Mouse (Mus musculus) 416B (cell line): ENCODE results near the gene Anapc15.
"Not testable (repeated sequence)": the region's sequence is repeated elsewhere in the genome, so short reads cannot be mapped to it uniquely, and the experiment has no call there.

Source experiments
- DNase-seq: peaks from one replicate; pipeline ENCODE4 v3.0.0; 2011; ENCODE audit warnings: low read depth

The Anapc15 gene

GRCm38 (mm10) chr7:101896104-101897066, 32.9 kb downstream of the Anapc15 start:
- DNase-seq = peak; percentile 100

- no peak for DNase-seq
Observed at GRCm38 (mm10) chr7:101900331-101901097, 37.0 kb downstream of the Anapc15 start.

- no peak for DNase-seq
Observed at GRCm38 (mm10) chr7:101901969-101902368, 38.5 kb downstream of the Anapc15 start.

- peak; percentile 30 for DNase-seq
Observed at GRCm38 (mm10) chr7:101902846-101903245, 39.3 kb downstream of the Anapc15 start.

- DNase-seq = peak; percentile 99
Observed at GRCm38 (mm10) chr7:101905561-101906286, 42.2 kb downstream of the Anapc15 start, which contains the start of gene Lamtor1. TSS of gene Lamtor1 (plus strand) at chr7:101905904.

GRCm38 (mm10) chr7:101906287-101906681, 42.8 kb downstream of the Anapc15 start, which contains the start of gene Tomt:
TSS of gene Tomt (minus strand) at chr7:101906359.
- no peak for DNase-seq

- peak; percentile 12 for DNase-seq
Observed at GRCm38 (mm10) chr7:101906696-101907095, 43.2 kb downstream of the Anapc15 start.

GRCm38 (mm10) chr7:101908367-101908766, 44.9 kb downstream of the Anapc15 start:
- DNase-seq = peak; percentile 16

- DNase-seq = no peak
Observed at GRCm38 (mm10) chr7:101910138-101910537, 46.6 kb downstream of the Anapc15 start.

- DNase-seq = peak; percentile 26
Observed at GRCm38 (mm10) chr7:101911982-101912381, 48.5 kb downstream of the Anapc15 start.

- DNase-seq = peak; percentile 74
Observed at GRCm38 (mm10) chr7:101918071-101918470, 54.6 kb downstream of the Anapc15 start.

GRCm38 (mm10) chr7:101925892-101926291, 62.4 kb downstream of the Anapc15 start:
- not testable (repeated sequence) for DNase-seq

GRCm38 (mm10) chr7:101928093-101928492, 64.6 kb downstream of the Anapc15 start:
- DNase-seq = no peak

- DNase-seq = no peak
Observed at GRCm38 (mm10) chr7:101932551-101932950, 69.0 kb downstream of the Anapc15 start.

- DNase-seq = no peak
Observed at GRCm38 (mm10) chr7:101933300-101933699, 69.8 kb downstream of the Anapc15 start.

- peak; percentile 99 for DNase-seq
Observed at GRCm38 (mm10) chr7:101933751-101934240, 70.3 kb downstream of the Anapc15 start, which contains the start of the genes Lrrc51 and Numa1. TSS of gene Lrrc51 (minus strand) at chr7:101933895. TSS of gene Numa1 (plus strand) at chr7:101934111.

- peak; percentile 81 for DNase-seq
Observed at GRCm38 (mm10) chr7:101935957-101936356, 72.4 kb downstream of the Anapc15 start.

GRCm38 (mm10) chr7:101936996-101937395, 73.5 kb downstream of the Anapc15 start:
- DNase-seq = no peak

- no peak for DNase-seq
Observed at GRCm38 (mm10) chr7:101937569-101937968, 74.1 kb downstream of the Anapc15 start.

- no peak for DNase-seq
Observed at GRCm38 (mm10) chr7:101938348-101938747, 74.8 kb downstream of the Anapc15 start.

GRCm38 (mm10) chr7:101939758-101940157, 76.2 kb downstream of the Anapc15 start:
- DNase-seq = no peak
